Mouse (Mus musculus) kidney, embryonic 15.5 days (tissue): Measurements from ENCODE around the gene Elk4. TPM values are rescaled to one million over a fixed set of nuclear protein-coding genes. Genes with fewer than 3 reads are reported as not detected.

Source experiments
- ATAC-seq: fragments of 200-750 bp; cut with Nextera tagmentation; replicated peaks from 2 replicates; pipeline ENCODE4 v1.8.0; 2017; ENCODE audit warnings: moderate TSS enrichment; ENCODE audit not compliant: low FRiP score
- H3K27ac ChIP-seq: fragments of 300-500 bp; sonication (generic); 2 replicates; pipeline ENCODE4 v1.5.1; 2015; ENCODE audit warnings: mild to moderate bottlenecking, inconsistent platforms
- H3K27me3 ChIP-seq: fragments of 300-500 bp; sonication (generic); 2 replicates; pipeline ENCODE4 v1.6.1; 2015; ENCODE audit warnings: inconsistent platforms
- H3K36me3 ChIP-seq: fragments of 300-500 bp; sonication (generic); 2 replicates; pipeline ENCODE4 v1.6.1; 2015; ENCODE audit warnings: inconsistent platforms
- H3K4me1 ChIP-seq: fragments of 300-500 bp; sonication (generic); 2 replicates; pipeline ENCODE4 v1.6.1; 2015; ENCODE audit warnings: inconsistent platforms
- H3K4me2 ChIP-seq: fragments of 300-500 bp; sonication (generic); 2 replicates; pipeline ENCODE4 v1.6.1; 2015; ENCODE audit warnings: moderate library complexity, mild to moderate bottlenecking, inconsistent platforms
- H3K4me3 ChIP-seq: fragments of 300-500 bp; sonication (generic); replicated peaks from 2 replicates; pipeline ENCODE4 v1.5.1; 2015; ENCODE audit warnings: mild to moderate bottlenecking, inconsistent platforms
- H3K9ac ChIP-seq: fragments of 300-500 bp; sonication (generic); 2 replicates; pipeline ENCODE4 v1.6.1; 2015; ENCODE audit warnings: mild to moderate bottlenecking, inconsistent platforms
- H3K9me3 ChIP-seq: fragments of 300-500 bp; sonication (generic); replicated peaks from 2 replicates; pipeline ENCODE4 v1.6.1; 2016; ENCODE audit warnings: inconsistent platforms
- WGBS: fragments of 180-500 bp; shearing (Covaris S2); methylation state at CpG from one replicate; pipeline ENCODE4 v1.1.7; 2015; ENCODE audit warnings: mixed read lengths; 5-methylcytosine and 5-hydroxymethylcytosine counted together
- polyA plus RNA-seq: library from polyadenylated mRNA; unstranded; fragments of >200 nt; fragmentation: Nextera tagmentation; extraction: Ambion mirVana; gene quantifications from 2 replicates; pipeline ENCODE4 v1.2.1, GENCODE M21; 2015

Elk4 gene
- polyA plus RNA-seq, 1 experiment from 2014 or later: 24.1 TPM

- Histone ChIP-seq H3K4me2 (no peak overlapping the region), H3K27ac (no peak overlapping the region), H3K9ac (no peak overlapping the region), H3K4me3 (no peak overlapping the region), H3K9me3 (no peaks in the 10 kb centered on the region), H3K36me3 (peaks cover 92% of the 10 kb centered on the region), H3K27me3 (no peaks in the 10 kb centered on the region), H3K4me1 (no peaks in the 10 kb centered on the region)
- no peak for ATAC-seq
- 90% methylated on average over 9 of the region's 9 CpGs for WGBS
Observed at GRCm38 (mm10) chr1:132028413-132028812, 21.0 kb downstream of the Elk4 start.

GRCm38 (mm10) chr1:132030574-132030973, 23.2 kb downstream of the Elk4 start:
- Histone ChIP-seq H3K27me3 (no peaks in the 10 kb centered on the region), H3K9me3 (no peaks in the 10 kb centered on the region), H3K36me3 (peaks cover 93% of the 10 kb centered on the region), H3K27ac (no peak overlapping the region), H3K4me3 (no peak overlapping the region), H3K4me1 (no peaks in the 10 kb centered on the region), H3K4me2 (no peak overlapping the region), H3K9ac (no peak overlapping the region)
- no peak for ATAC-seq
- 66% methylated on average over 2 of the region's 2 CpGs for WGBS

DNA sequence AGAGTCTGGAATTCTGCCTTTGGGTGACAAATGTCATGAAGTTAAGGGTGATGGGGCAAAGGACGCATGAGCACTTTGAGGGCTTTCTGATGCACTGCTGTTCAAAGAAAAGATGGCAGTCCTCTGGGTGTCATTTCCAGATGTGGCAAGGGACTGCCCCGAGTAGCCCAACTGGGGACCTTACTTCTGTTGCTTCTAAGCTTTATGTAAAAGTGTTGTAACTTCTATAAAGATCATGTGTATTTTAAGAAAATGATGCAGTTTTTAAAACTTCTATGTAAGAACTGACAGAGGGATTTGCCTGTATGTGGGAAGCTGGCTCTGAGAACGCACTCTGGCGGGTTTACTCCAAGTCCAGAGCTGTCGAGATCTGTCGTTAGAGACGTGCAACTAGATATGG, 24.8 kb downstream of the Elk4 start:
- no peak for ATAC-seq

GRCm38 (mm10) chr1:132037746-132038145, 30.3 kb downstream of the Elk4 start:
- no peak overlapping the region for H3K4me3 ChIP-seq
- no peak overlapping the region for H3K27ac ChIP-seq
- H3K9ac ChIP-seq: no peak overlapping the region
- H3K27me3 ChIP-seq: no peaks in the 10 kb centered on the region
- H3K9me3 ChIP-seq: no peaks in the 10 kb centered on the region
- no peak overlapping the region for H3K4me2 ChIP-seq
- H3K4me1 ChIP-seq: peaks cover 8% of the 10 kb centered on the region
- H3K36me3 ChIP-seq: peaks cover 28% of the 10 kb centered on the region
- ATAC-seq: no peak
- 74% methylated on average over 3 of the region's 3 CpGs for WGBS

More for the DNA sequence above, 24.8 kb downstream of the Elk4 start:
- no peaks in the 10 kb centered on the region for H3K27me3 ChIP-seq
- H3K4me3 ChIP-seq: no peak overlapping the region
- 86% methylated on average over 7 of the region's 7 CpGs for WGBS
- no peak overlapping the region for H3K9ac ChIP-seq
- H3K4me2 ChIP-seq: no peak overlapping the region
- H3K36me3 ChIP-seq: peaks cover 81% of the 10 kb centered on the region
- H3K4me1 ChIP-seq: no peaks in the 10 kb centered on the region
- no peaks in the 10 kb centered on the region for H3K9me3 ChIP-seq
- no peak overlapping the region for H3K27ac ChIP-seq

DNA sequence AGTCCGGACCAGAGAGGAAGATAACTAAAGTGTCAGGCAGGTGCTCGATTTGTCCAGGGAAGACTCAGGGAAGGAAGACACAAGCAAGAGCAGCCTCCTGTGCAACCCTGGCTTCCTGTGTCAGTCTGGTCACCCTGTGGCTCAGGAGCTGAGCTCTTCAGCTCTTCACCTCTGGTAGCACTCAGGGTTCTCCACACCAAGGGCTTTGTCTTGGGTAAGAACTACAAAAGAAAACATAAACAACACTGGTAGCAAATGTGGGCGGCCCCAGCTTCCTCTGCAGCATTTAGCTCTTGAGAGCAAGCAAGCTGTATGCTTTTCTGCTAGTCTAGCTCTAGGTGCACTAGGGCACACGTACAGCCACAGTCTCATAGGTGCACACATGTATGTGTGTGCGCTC, 31.3 kb downstream of the Elk4 start:
- Histone ChIP-seq H3K36me3 (peaks cover 18% of the 10 kb centered on the region), H3K4me1 (peaks cover 8% of the 10 kb centered on the region), H3K9ac (no peak overlapping the region), H3K27ac (peak overlapping the region; percentile 18; the same call in 1 of the 2 replicates), H3K4me3 (no peak overlapping the region), H3K9me3 (no peaks in the 10 kb centered on the region), H3K27me3 (no peaks in the 10 kb centered on the region), H3K4me2 (no peak overlapping the region)
- 66% methylated on average over 5 of the region's 5 CpGs for WGBS
- no peak for ATAC-seq

DNA sequence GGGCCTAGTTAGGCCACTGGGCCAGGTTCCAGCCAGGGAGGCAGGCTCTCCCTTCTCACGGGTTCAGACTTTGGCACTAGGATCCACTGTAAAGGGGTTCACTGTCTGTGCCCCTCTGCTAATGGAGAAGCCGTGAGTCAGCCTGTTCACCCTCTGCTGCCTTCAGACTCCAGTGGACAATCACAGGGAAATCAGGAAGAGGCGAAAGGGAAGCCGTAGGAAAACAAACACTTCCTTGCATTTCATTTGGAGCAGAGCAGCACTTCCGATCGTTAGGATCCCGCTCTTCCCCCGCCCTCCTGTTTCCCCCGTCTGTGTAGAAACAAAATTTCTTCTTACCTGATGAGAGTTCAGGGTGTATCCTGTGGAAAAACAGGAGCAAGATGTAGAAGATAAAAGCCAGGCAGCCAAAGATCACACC, 32.8 kb downstream of the Elk4 start:
- ATAC-seq: 0 out of 2 replicates have a peak, but pooled peaks have one; percentile 15
- H3K4me2 ChIP-seq: no peak overlapping the region

DNA sequence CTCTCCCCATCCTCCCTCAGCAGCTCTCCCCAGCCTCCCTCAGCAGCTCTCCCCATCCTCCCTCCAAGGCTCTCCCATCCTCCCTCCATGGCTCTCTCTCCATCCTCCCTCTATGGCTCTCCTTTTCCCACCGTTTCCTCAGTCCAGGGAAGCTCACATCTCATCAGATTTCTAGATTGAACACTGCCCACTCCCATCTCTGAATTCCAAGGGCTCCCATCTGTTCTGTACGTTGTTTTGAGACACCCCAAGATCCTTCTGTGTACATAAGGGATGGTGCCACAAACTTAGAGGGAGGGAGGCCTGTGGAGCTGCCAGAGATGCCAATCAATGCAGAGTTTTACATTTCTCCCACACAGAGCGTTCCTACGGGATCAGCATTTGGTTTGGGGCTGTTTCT, 36.4 kb downstream of the Elk4 start:
- H3K4me3 ChIP-seq: no peak overlapping the region
- H3K27me3 ChIP-seq: no peaks in the 10 kb centered on the region
- no peak overlapping the region for H3K4me2 ChIP-seq
- no peaks in the 10 kb centered on the region for H3K9me3 ChIP-seq
- no peak overlapping the region for H3K9ac ChIP-seq
- no peaks in the 10 kb centered on the region for H3K36me3 ChIP-seq
- H3K4me1 ChIP-seq: peaks cover 12% of the 10 kb centered on the region
- ATAC-seq: no peak
- WGBS: 62% methylated on average over 4 of the region's 4 CpGs
- no peak overlapping the region for H3K27ac ChIP-seq

More for the DNA sequence above, 32.8 kb downstream of the Elk4 start:
- no peak overlapping the region for H3K4me3 ChIP-seq
- peak overlapping the region; percentile 75 for H3K27ac ChIP-seq
- 22% methylated on average over 9 of the region's 9 CpGs for WGBS
- peaks cover 8% of the 10 kb centered on the region for H3K4me1 ChIP-seq
- H3K36me3 ChIP-seq: peaks cover 4% of the 10 kb centered on the region
- H3K9ac ChIP-seq: no peak overlapping the region
- no peaks in the 10 kb centered on the region for H3K9me3 ChIP-seq
- no peaks in the 10 kb centered on the region for H3K27me3 ChIP-seq

GRCm38 (mm10) chr1:132046143-132046735, 38.8 kb downstream of the Elk4 start:
- H3K9ac ChIP-seq: no peak overlapping the region

GRCm38 (mm10) chr1:132051746-132052145, 44.3 kb downstream of the Elk4 start:
- no peak overlapping the region for H3K9ac ChIP-seq
- no peak overlapping the region for H3K4me2 ChIP-seq
- 75% methylated on average over 3 of the region's 3 CpGs for WGBS
- no peak for ATAC-seq
- H3K36me3 ChIP-seq: no peaks in the 10 kb centered on the region
- H3K27me3 ChIP-seq: no peaks in the 10 kb centered on the region
- no peak overlapping the region for H3K4me3 ChIP-seq
- H3K4me1 ChIP-seq: 0 out of 2 replicates have a peak, but pooled peaks cover 3% of the 10 kb centered on the region
- H3K27ac ChIP-seq: no peak overlapping the region
- H3K9me3 ChIP-seq: no peaks in the 10 kb centered on the region

More at GRCm38 (mm10) chr1:132046143-132046735, 38.8 kb downstream of the Elk4 start:
- Histone ChIP-seq H3K27ac (no peak overlapping the region), H3K36me3 (no peaks in the 10 kb centered on the region), H3K27me3 (no peaks in the 10 kb centered on the region), H3K4me2 (no peak overlapping the region), H3K4me3 (no peak overlapping the region), H3K4me1 (0 out of 2 replicates have a peak, but pooled peaks cover 8% of the 10 kb centered on the region), H3K9me3 (no peaks in the 10 kb centered on the region)
- peak; percentile 56; the same call in 1 of the 2 replicates for ATAC-seq
- WGBS: 22% methylated on average over 15 of the region's 15 CpGs

DNA sequence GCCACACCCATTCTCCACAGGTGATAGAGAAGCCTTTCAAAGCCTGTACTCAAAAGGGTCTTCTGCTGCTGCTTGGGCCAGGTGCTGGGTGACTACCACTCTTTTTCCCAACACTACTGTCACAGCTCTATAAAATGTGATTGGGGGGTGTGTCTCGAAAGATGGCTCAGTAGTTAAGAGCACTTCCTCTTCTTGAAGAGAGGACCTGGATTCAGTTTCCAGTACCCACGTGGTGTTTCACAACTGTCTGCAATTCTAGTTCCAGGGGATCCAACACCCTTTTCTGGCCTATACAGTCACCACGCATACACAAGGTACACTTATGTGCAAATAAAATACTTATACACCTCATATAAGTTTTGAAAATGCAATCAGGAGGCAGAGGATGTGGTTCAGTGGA, 47.0 kb downstream of the Elk4 start:
- Histone ChIP-seq H3K36me3 (no peaks in the 10 kb centered on the region), H3K27me3 (no peaks in the 10 kb centered on the region), H3K4me3 (no peak overlapping the region), H3K4me2 (no peak overlapping the region), H3K9ac (no peak overlapping the region), H3K4me1 (0 out of 2 replicates have a peak, but pooled peaks cover 3% of the 10 kb centered on the region), H3K27ac (no peak overlapping the region), H3K9me3 (no peaks in the 10 kb centered on the region)
- WGBS: 69% methylated on average over 3 of the region's 3 CpGs
- ATAC-seq: no peak

- Histone ChIP-seq H3K4me2 (no peak overlapping the region), H3K9me3 (no peaks in the 10 kb centered on the region), H3K27me3 (no peaks in the 10 kb centered on the region), H3K4me3 (no peak overlapping the region), H3K36me3 (no peaks in the 10 kb centered on the region), H3K4me1 (no peaks in the 10 kb centered on the region), H3K9ac (no peak overlapping the region), H3K27ac (no peak overlapping the region)
- WGBS: 80% methylated on average over 7 of the region's 7 CpGs
- ATAC-seq: no peak
Observed at GRCm38 (mm10) chr1:132055054-132055664, 47.8 kb downstream of the Elk4 start.

DNA sequence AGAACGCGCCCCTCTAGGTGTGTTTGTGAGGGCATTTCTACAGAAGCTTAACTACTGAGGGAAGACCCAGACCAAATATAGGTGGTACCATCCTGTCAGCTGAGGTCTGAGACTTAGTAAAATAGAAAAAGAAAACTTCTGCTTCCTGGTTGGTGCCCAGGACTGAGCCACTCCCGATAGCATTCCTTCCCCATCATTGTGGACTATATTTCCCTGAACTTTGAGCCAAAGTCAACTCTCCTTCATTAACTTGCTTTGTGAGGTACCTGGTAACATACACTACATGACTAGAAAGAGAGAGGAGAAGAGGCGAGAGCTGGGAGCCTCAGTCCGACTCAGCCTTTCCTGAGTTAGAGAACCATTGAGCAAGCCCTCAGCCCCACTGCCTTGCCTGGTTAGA, 51.2 kb downstream of the Elk4 start:
- WGBS: 90% methylated on average over 5 of the region's 5 CpGs
- H3K4me3 ChIP-seq: no peak overlapping the region
- no peak for ATAC-seq
- no peaks in the 10 kb centered on the region for H3K27me3 ChIP-seq
- H3K9ac ChIP-seq: no peak overlapping the region
- H3K27ac ChIP-seq: no peak overlapping the region
- H3K4me2 ChIP-seq: no peak overlapping the region
- peaks cover 15% of the 10 kb centered on the region for H3K4me1 ChIP-seq
- H3K9me3 ChIP-seq: no peaks in the 10 kb centered on the region
- H3K36me3 ChIP-seq: no peaks in the 10 kb centered on the region
